Mouse (Mus musculus) CH12.LX (cell line): Measurements from ENCODE around the gene Eps8. TPM values are rescaled to one million over a fixed set of nuclear protein-coding genes. Genes with fewer than 3 reads are reported as not detected.

Experiments
- DNase-seq: peaks from one replicate; pipeline ENCODE4 v3.0.0-alpha.2; 2013; ENCODE audit errors: extremely low read depth
- H3K27ac ChIP-seq: 2 replicates; pipeline ENCODE4 v1.5.1; 2012; ENCODE audit warnings: low read depth, mild to moderate bottlenecking, control low read depth, moderate library complexity; ENCODE audit not compliant: insufficient read depth
- H3K27me3 ChIP-seq: replicated peaks from 2 replicates; pipeline ENCODE3; 2012; ENCODE audit warnings: inconsistent platforms
- H3K36me3 ChIP-seq, 2 experiments: replicated peaks in 1 of 2; 2 replicates each; pipeline versions ENCODE3 to v1.6.1; 2012; ENCODE audit warnings: inconsistent platforms in 1 of 2, low read length in 1 of 2, mild to moderate bottlenecking in 1 of 2, mixed read lengths in 1 of 2, moderate library complexity in 1 of 2; ENCODE audit not compliant: control insufficient read depth in 1 of 2, insufficient read depth in 1 of 2
- H3K4me1 ChIP-seq, 2 experiments: 2 replicates each; pipeline ENCODE4 v1.6.1; 2012; ENCODE audit warnings: inconsistent platforms in 1 of 2, moderate library complexity in 1 of 2; ENCODE audit not compliant: insufficient read depth in 2 of 2, control insufficient read depth in 1 of 2
- H3K4me2 ChIP-seq: 2 replicates; pipeline ENCODE4 v1.6.1; 2012; ENCODE audit warnings: low read depth, mild to moderate bottlenecking, control low read depth; ENCODE audit not compliant: poor library complexity, insufficient read depth, severe bottlenecking
- H3K4me3 ChIP-seq, 3 experiments: fragments of 150-350 bp in 1 of 3; sonication (generic) in 1 of 3; replicated peaks in 1 of 3; 2 replicates each; pipeline versions ENCODE3 to v1.5.1; 2011 to 2012; ENCODE audit warnings: low read depth in 2 of 3, low read length in 2 of 3, mild to moderate bottlenecking in 2 of 3, moderate library complexity in 2 of 3, control low read depth in 1 of 3, improper control_type of control experiment in 1 of 3, inconsistent platforms in 1 of 3, mixed read lengths in 1 of 3; ENCODE audit not compliant: poor library complexity in 1 of 3
- H3K79me2 ChIP-seq: replicated peaks from 2 replicates; pipeline ENCODE4 v1.6.1; 2012; ENCODE audit warnings: mild to moderate bottlenecking, moderate library complexity; ENCODE audit not compliant: control insufficient read depth, poor library complexity, insufficient read depth, severe bottlenecking; ENCODE audit errors: extremely low read depth
- H3K9ac ChIP-seq: 2 replicates; pipeline ENCODE4 v1.6.1; 2012; ENCODE audit warnings: low read depth, mild to moderate bottlenecking, control low read depth, moderate library complexity; ENCODE audit not compliant: insufficient read depth
- H3K9me3 ChIP-seq: replicated peaks from 2 replicates; pipeline ENCODE3; 2012; ENCODE audit warnings: low read length, inconsistent platforms, mixed read lengths
- BHLHE40 ChIP-seq: IDR thresholded peaks from 2 replicates; pipeline ENCODE4 v1.6.1; 2011; ENCODE audit warnings: mild to moderate bottlenecking, low read depth, low read length, improper control_type of control experiment
- CHD1 ChIP-seq: IDR thresholded peaks from 2 replicates; pipeline ENCODE4 v1.6.1; 2012; ENCODE audit warnings: low read depth, low read length, improper control_type of control experiment, inconsistent platforms
- CTCF ChIP-seq, 2 experiments: IDR thresholded peaks in 1 of 2; conservative IDR thresholded peaks in 1 of 2; 2 replicates each; pipeline ENCODE4 v1.5.1; 2011 to 2012; ENCODE audit warnings: low read depth in 2 of 2, low read length in 2 of 2, improper control_type of control experiment in 1 of 2, inconsistent platforms in 1 of 2, mild to moderate bottlenecking in 1 of 2, moderate library complexity in 1 of 2
- E2F4 ChIP-seq: IDR thresholded peaks from 2 replicates; pipeline ENCODE4 v1.6.1; 2011; ENCODE audit warnings: low read depth, low read length, improper control_type of control experiment; ENCODE audit not compliant: insufficient replicate concordance
- EP300 ChIP-seq: IDR thresholded peaks from 2 replicates; pipeline ENCODE4 v1.6.1; 2011; ENCODE audit warnings: low read length, improper control_type of control experiment
- GABPA ChIP-seq: IDR thresholded peaks from 2 replicates; pipeline ENCODE4 v1.6.1; 2012; ENCODE audit warnings: low read depth, low read length, improper control_type of control experiment, inconsistent platforms; ENCODE audit not compliant: insufficient replicate concordance
- HCFC1 ChIP-seq: IDR thresholded peaks from 2 replicates; pipeline ENCODE4 v1.6.1; 2012; ENCODE audit warnings: low read depth, mild to moderate bottlenecking, inconsistent platforms, low read length, improper control_type of control experiment
- JUN ChIP-seq: IDR thresholded peaks from 2 replicates; pipeline ENCODE4 v1.6.1; 2011; ENCODE audit warnings: low read depth, mild to moderate bottlenecking, low read length, improper control_type of control experiment, moderate library complexity; ENCODE audit not compliant: insufficient read depth
- JUND ChIP-seq: conservative IDR thresholded peaks from 2 replicates; pipeline ENCODE4 v1.6.1; 2011; ENCODE audit warnings: low read depth, low read length, improper control_type of control experiment
- KAT2A ChIP-seq: IDR thresholded peaks from 2 replicates; pipeline ENCODE4 v1.6.1; 2012; ENCODE audit warnings: low read length, improper control_type of control experiment, inconsistent platforms; ENCODE audit not compliant: insufficient replicate concordance
- MAX ChIP-seq: IDR thresholded peaks from 2 replicates; pipeline ENCODE4 v1.6.1; 2011; ENCODE audit warnings: low read length, improper control_type of control experiment
- MXI1 ChIP-seq: IDR thresholded peaks from 2 replicates; pipeline ENCODE4 v1.6.1; 2011; ENCODE audit warnings: mild to moderate bottlenecking, low read depth, low read length, improper control_type of control experiment
- NRF1 ChIP-seq: IDR thresholded peaks from 2 replicates; pipeline ENCODE4 v1.6.1; 2014; ENCODE audit warnings: low read depth, mild to moderate bottlenecking, inconsistent platforms, low read length, improper control_type of control experiment, moderate library complexity
- PAX5 ChIP-seq: IDR thresholded peaks from 2 replicates; pipeline ENCODE4 v1.6.1; 2012; ENCODE audit warnings: low read length, inconsistent platforms, mixed read lengths
- POLR2A ChIP-seq: IDR thresholded peaks from 2 replicates; pipeline ENCODE4 v1.6.1; 2011; ENCODE audit warnings: low read depth, mild to moderate bottlenecking, improper control_type of control experiment, low read length
- RAD21 ChIP-seq: IDR thresholded peaks from 2 replicates; pipeline ENCODE4 v1.6.1; 2011; ENCODE audit warnings: low read depth, mild to moderate bottlenecking, low read length, improper control_type of control experiment, moderate library complexity
- RCOR1 ChIP-seq: conservative IDR thresholded peaks from 2 replicates; pipeline ENCODE4 v1.6.1; 2012; ENCODE audit warnings: low read depth, mild to moderate bottlenecking, inconsistent platforms, low read length, improper control_type of control experiment
- SMC3 ChIP-seq: IDR thresholded peaks from 2 replicates; pipeline ENCODE4 v1.6.1; 2011; ENCODE audit warnings: low read depth, low read length, improper control_type of control experiment
- TBP ChIP-seq: conservative IDR thresholded peaks from 2 replicates; pipeline ENCODE4 v1.6.1; 2011; ENCODE audit warnings: low read depth, low read length, improper control_type of control experiment
- TCF12 ChIP-seq: IDR thresholded peaks from 2 replicates; pipeline ENCODE4 v1.6.1; 2014; ENCODE audit warnings: low read depth, mild to moderate bottlenecking, inconsistent platforms, low read length, improper control_type of control experiment
- UBTF ChIP-seq: IDR thresholded peaks from 2 replicates; pipeline ENCODE4 v1.6.1; 2012; ENCODE audit warnings: low read depth, mild to moderate bottlenecking, inconsistent platforms, low read length, improper control_type of control experiment, moderate library complexity
- ZC3H11A ChIP-seq: IDR thresholded peaks from 2 replicates; pipeline ENCODE4 v1.6.1; 2012; ENCODE audit warnings: low read depth, mild to moderate bottlenecking, inconsistent platforms, low read length, improper control_type of control experiment
- ZMIZ1 ChIP-seq: IDR thresholded peaks from 2 replicates; pipeline ENCODE4 v1.6.1; 2012; ENCODE audit warnings: low read depth, mild to moderate bottlenecking, inconsistent platforms, low read length, improper control_type of control experiment
- ZNF384 ChIP-seq: IDR thresholded peaks from 2 replicates; pipeline ENCODE4 v1.6.1; 2012; ENCODE audit warnings: low read depth, low read length, improper control_type of control experiment, inconsistent platforms
- dilution Hi-C: fragments of 300-500 bp; cut with MboI; formaldehyde crosslinking; loops from 2 replicates; pipeline ENCODE4 v1.14.3; 2020; ENCODE audit warnings: low sequenced_read_pairs; ENCODE audit not compliant: extremely low pct_unique_long_range_greater_than_20kb, extremely low pct_ligation_motif_present
- in situ Hi-C: fragments of 300-500 bp; cut with MboI; formaldehyde crosslinking; loops from 3 replicates; pipeline ENCODE4 v1.14.3; 2019; ENCODE audit warnings: low sequenced_read_pairs, low pct_ligation_motif_present, low pct_unique_long_range_greater_than_20kb, mixed read lengths
- polyA plus RNA-seq: library from polyadenylated mRNA; unstranded; fragments of >175 nt; gene quantifications from 2 replicates; pipeline ENCODE4 v1.2.1, GENCODE M21; 2012; ENCODE audit warnings: low read depth; ENCODE audit not compliant: insufficient read length
- total RNA-seq, 2 experiments: library from RNA; depleted of rRNA; stranded (reverse); fragments of 300-350 nt in 1 of 2; fragments of >200 nt in 1 of 2; gene quantifications; 2 replicates each; pipeline ENCODE4 v1.2.3; 2012 to 2014

Gene Eps8
- total and polyA plus RNA-seq, 3 experiments: 2.2 to 7.4 (median 2.2) TPM

- dilution Hi-C loops (no loop called here), in situ Hi-C loops (loop anchor here (10.0 kb wide), 1 partner anchor 199 kb away; no protein-coding TSS in a partner anchor)
- Histone ChIP-seq H3K4me2 (no peak overlapping the region), H3K27ac (no peak overlapping the region), H3K9ac (no peak overlapping the region), H3K9me3 (no peaks in the 10 kb centered on the region), H3K36me3 (no peaks in the 10 kb centered on the region), H3K4me1 (peaks cover 0 to 27% of the 10 kb centered on the region in 2 experiments; a peak in 2 of 4 replicates), H3K79me2 (no peaks in the 10 kb centered on the region), H3K4me3 (no peak overlapping the region), H3K27me3 (no peaks in the 10 kb centered on the region)
- DNase-seq: no peak
- no peak for TF ChIP-seq CHD1
- no peak for TF ChIP-seq NRF1
- no peak for TF ChIP-seq SMC3
- no peak for TF ChIP-seq ZMIZ1
- TF ChIP-seq MXI1: no peak
- no peak for TF ChIP-seq CTCF (conservative IDR thresholded peaks at IDR 0.05 in 1 of 2, IDR thresholded peaks at IDR 0.05 in 1 of 2; ENCODE audit: low read depth in 2 of 2, low read length in 2 of 2)
- TF ChIP-seq EP300: no peak
- TF ChIP-seq KAT2A: no peak
- no peak for TF ChIP-seq ZNF384
Measured at GRCm38 (mm10) chr6:137643814-137644213, 10.9 kb downstream of the Eps8 start.

GRCm38 (mm10) chr6:137641642-137642041 is 13.0 kb downstream of the Eps8 start:
- dilution Hi-C loops: no loop called here
- no peak for TF ChIP-seq TCF12
- TF ChIP-seq POLR2A: no peak
- no peak for TF ChIP-seq HCFC1
- no peak for TF ChIP-seq UBTF
- TF ChIP-seq TBP: no peak
- TF ChIP-seq NRF1: no peak
- TF ChIP-seq MAX: no peak
- TF ChIP-seq CHD1: no peak
- TF ChIP-seq EP300: no peak
- no peak for TF ChIP-seq BHLHE40
- no peak for TF ChIP-seq PAX5
- TF ChIP-seq GABPA: no peak
- no peak for TF ChIP-seq MXI1
- no peak for TF ChIP-seq JUND
- no peak for TF ChIP-seq RCOR1
- TF ChIP-seq ZC3H11A: no peak
- TF ChIP-seq KAT2A: no peak
- no peak for TF ChIP-seq JUN
- TF ChIP-seq RAD21: no peak
- TF ChIP-seq E2F4: no peak
- Histone ChIP-seq H3K9ac (no peak overlapping the region), H3K4me2 (no peak overlapping the region), H3K79me2 (no peaks in the 10 kb centered on the region), H3K27ac (no peak overlapping the region), H3K4me1 (peaks cover 0 to 12% of the 10 kb centered on the region in 2 experiments; a peak in 2 of 4 replicates), H3K27me3 (no peaks in the 10 kb centered on the region), H3K9me3 (no peaks in the 10 kb centered on the region), H3K4me3 (no peak overlapping the region), H3K36me3 (no peaks in the 10 kb centered on the region)
- in situ Hi-C loops: loop anchor here (10.0 kb wide), 1 partner anchor 197 kb away; no protein-coding TSS in a partner anchor
- no peak for DNase-seq
